Mouse (Mus musculus): ENCODE data around the gene Mkln1.

GRCm38 (mm10) chr6:31397308-31397707 is 1.2 kb upstream of the Mkln1 start:
- TF ChIP-seq CTCF (IDR thresholded peaks at IDR 0.05; ENCODE audit: low read depth): no peak
- no peak for TF ChIP-seq EP300 (IDR thresholded peaks at IDR 0.05; ENCODE audit: low read depth)

All from heart, postnatal 0 days (tissue).